Mouse (Mus musculus) embryonic fibroblast, embryonic 13.5 days (primary cell): Measurements from ENCODE around the gene Capn5.

ENCODE experiments used
- CTCF ChIP-seq: IDR thresholded peaks from 2 replicates; pipeline ENCODE4 v1.5.1; 2011; ENCODE audit warnings: mild to moderate bottlenecking, control low read depth, low read length, moderate library complexity, borderline replicate concordance; ENCODE audit not compliant: insufficient read depth
- POLR2A ChIP-seq: IDR thresholded peaks from 2 replicates; pipeline ENCODE4 v1.6.1; 2011; ENCODE audit warnings: low read depth, mild to moderate bottlenecking, control low read depth, low read length, moderate library complexity

- no peak for TF ChIP-seq CTCF
- no peak for TF ChIP-seq POLR2A
Observed at GRCm38 (mm10) chr7:98173408-98173807, 4.7 kb downstream of the Capn5 start.
